ENCODE assay signal across 11 mouse cellular contexts in the genomic region with DNA sequence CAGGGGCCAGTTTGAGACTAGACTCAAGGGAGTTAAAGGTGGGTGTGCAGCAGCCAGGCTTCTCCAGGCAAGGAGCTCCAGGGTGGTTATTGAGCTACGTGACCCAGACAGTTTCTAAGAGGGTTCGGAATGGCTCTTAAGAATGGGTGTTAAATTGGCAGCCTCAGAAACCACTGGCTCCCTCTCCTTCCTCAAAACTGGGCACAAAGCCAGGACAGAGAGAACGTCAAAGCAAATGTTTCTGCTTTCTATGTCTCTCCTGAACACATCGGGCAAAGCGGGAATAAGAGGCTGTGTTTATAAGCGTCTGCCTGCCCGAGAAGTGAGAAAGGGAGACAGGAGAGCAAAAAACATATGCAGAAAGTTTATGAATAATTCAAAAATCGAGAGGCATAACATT. TPM values are rescaled to one million over a fixed set of nuclear protein-coding genes. Genes with fewer than 3 reads are reported as not detected.
A peak's percentile ranks its signal among the peaks of the same experiment; 100 is the strongest.
DNase-seq lines count a peak whose midpoint lies in the region; ATAC-seq and TF ChIP-seq lines count a peak whose summit lies in the region.
"Had no signal": no experiment of that assay in that cellular context is flagged by ENCODE, and none has a peak within 500 bp of the region (broad histone marks: within the 10 kb centered on the region; RNA-seq: fewer than 3 reads in every experiment).

No protein-coding gene starts in this region.

- TF ChIP-seq CTCF in kidney, postnatal 0 days (IDR thresholded peaks at IDR 0.05; ENCODE audit: low read depth) = no peak

- H3K27me3 ChIP-seq in kidney, postnatal 0 days (ENCODE audit: insufficient read depth, low read length) = no peaks in the 10 kb centered on the region
- H3K27me3 ChIP-seq: midbrain, embryonic 12.5 days had no signal

- H3K36me3 ChIP-seq in kidney, postnatal 0 days (ENCODE audit: insufficient read depth, low read length) = no peaks in the 10 kb centered on the region
- H3K36me3 ChIP-seq: midbrain, embryonic 12.5 days had no signal

- WGBS in kidney, postnatal 0 days = 35% methylated on average over 8 of the region's 8 CpGs

- peak overlapping the region; percentile 40; the same call in 1 of the 2 replicates for H3K9ac ChIP-seq in kidney, postnatal 0 days (ENCODE audit: low read depth, low read length)
- H3K9ac ChIP-seq: midbrain, embryonic 12.5 days had no signal

- no peak for ATAC-seq in kidney, postnatal 0 days (replicated peaks; ENCODE audit: low FRiP score, low read depth)

- DNase-seq in adrenal gland, postnatal 10 days = peak; percentile 34
- no peak for DNase-seq in adrenal gland, postnatal 36 days
- DNase-seq in kidney, postnatal 0 days (ENCODE audit: low spot score) = no peak
- no peak for DNase-seq in kidney, adult 9 months
- peak; percentile 55 for DNase-seq in heart, postnatal 4 days
- peak; percentile 31 to 33 for DNase-seq in right cerebral cortex, adult 2 months (ENCODE audit: low spot score in 2 of 2)
- DNase-seq in layer of hippocampus, postnatal 25 days (ENCODE audit: extremely low spot score in 1 of 2, low spot score in 1 of 2) = no peak
- DNase-seq in thymus, postnatal 25 days = no peak

- no peaks in the 10 kb centered on the region; the same call in 1 of the 2 replicates for H3K4me1 ChIP-seq in kidney, postnatal 0 days (replicated peaks; ENCODE audit: insufficient read depth, low read length)
- H3K4me1 ChIP-seq: midbrain, embryonic 12.5 days had no signal

- H3K4me2 ChIP-seq in kidney, postnatal 0 days (ENCODE audit: low read length) = peak overlapping the region; percentile 45
- H3K4me2 ChIP-seq: midbrain, embryonic 12.5 days had no signal

- H3K27ac ChIP-seq in kidney, postnatal 0 days = peak overlapping the region; percentile 11; the same call in 1 of the 2 replicates
- H3K27ac ChIP-seq: midbrain, embryonic 12.5 days had no signal

- peak overlapping the region; percentile 36 for H3K4me3 ChIP-seq in kidney, postnatal 0 days (replicated peaks; ENCODE audit: low read depth, low read length)
- H3K4me3 ChIP-seq: erythroblast, embryonic 14.5 days; midbrain, embryonic 12.5 days had no signal

- no peaks in the 10 kb centered on the region for H3K9me3 ChIP-seq in kidney, postnatal 0 days (replicated peaks; ENCODE audit: low read length)
- H3K9me3 ChIP-seq: midbrain, embryonic 12.5 days had no signal

RNA-seq across cellular contexts. Expression of a gene that starts 1.0 kb away (rescaled TPM):
- 100 to 1,000 TPM; 187 to 232 TPM for total RNA-seq in adrenal gland, postnatal 10 days (2021)
- 100 to 1,000 TPM; 136 to 192 TPM for total RNA-seq in adrenal gland, postnatal 36 days (2021)
- polyA plus RNA-seq in kidney, postnatal 0 days (2015; fragmentation: Nextera tagmentation; extraction: Ambion mirVana) = 605 and 626 TPM in 2 replicates
- 100 to 1,000 TPM; 188 to 201 TPM for total RNA-seq in heart, postnatal 4 days (2021)
- total RNA-seq in layer of hippocampus, postnatal 25 days (2021) = 10 to 100 TPM; 18.6 to 25.4 TPM
- polyA plus RNA-seq: erythroblast, embryonic 14.5 days had no signal

RNA-seq across cellular contexts. Expression of a gene that starts 17.1 kb away (rescaled TPM):
- 1 to 10 TPM; 5.9 to 7.5 TPM for total RNA-seq in adrenal gland, postnatal 10 days (2021)
- total RNA-seq in adrenal gland, postnatal 36 days (2021) = 1 to 10 TPM; 3.6 to 6.0 TPM
- polyA plus RNA-seq in kidney, postnatal 0 days (2015; fragmentation: Nextera tagmentation; extraction: Ambion mirVana) = 7.4 and 9.3 TPM in 2 replicates
- total RNA-seq in heart, postnatal 4 days (2021) = 10 to 100 TPM in 1 of 2 experiments, 1 to 10 TPM in 1; 7.0 to 10.5 TPM
- total RNA-seq in layer of hippocampus, postnatal 25 days (2021) = not detected

RNA-seq across cellular contexts. Expression of a gene that starts 39.3 kb away (rescaled TPM):
- under 1 TPM; 0.27 to 0.51 TPM for total RNA-seq in adrenal gland, postnatal 10 days (2021)
- total RNA-seq in adrenal gland, postnatal 36 days (2021) = under 1 TPM in 1 of 2 experiments, not detected in 1; 0.20 TPM
- polyA plus RNA-seq in kidney, postnatal 0 days (2015; fragmentation: Nextera tagmentation; extraction: Ambion mirVana) = 2.1 TPM in 2 replicates
- under 1 TPM in 1 of 2 experiments, not detected in 1; 0.20 TPM for total RNA-seq in heart, postnatal 4 days (2021)
- 10 to 100 TPM in 1 of 2 experiments, 1 to 10 TPM in 1; 5.2 to 10.5 TPM for total RNA-seq in layer of hippocampus, postnatal 25 days (2021)
- polyA plus RNA-seq: erythroblast, embryonic 14.5 days; large intestine, adult 2 months had no signal

RNA-seq across cellular contexts. Expression of a gene that starts 46.6 kb away (rescaled TPM):
- 10 to 100 TPM; 82.5 to 86.5 TPM for total RNA-seq in adrenal gland, postnatal 10 days (2021)
- total RNA-seq in adrenal gland, postnatal 36 days (2021) = 10 to 100 TPM; 77.0 to 78.2 TPM
- polyA plus RNA-seq in kidney, postnatal 0 days (2015; fragmentation: Nextera tagmentation; extraction: Ambion mirVana) = 76.4 and 82.9 TPM in 2 replicates
- total RNA-seq in heart, postnatal 4 days (2021) = 10 to 100 TPM; 89.9 to 90.8 TPM
- 100 to 1,000 TPM; 138 to 141 TPM for total RNA-seq in layer of hippocampus, postnatal 25 days (2021)

RNA-seq across cellular contexts. Expression of a gene that starts 47.2 kb away (rescaled TPM):
- total RNA-seq in adrenal gland, postnatal 10 days (2021) = under 1 TPM; 0.73 to 0.75 TPM
- total RNA-seq in adrenal gland, postnatal 36 days (2021) = 1 to 10 TPM in 1 of 2 experiments, under 1 TPM in 1; 0.43 to 1.2 TPM
- polyA plus RNA-seq in kidney, postnatal 0 days (2015; fragmentation: Nextera tagmentation; extraction: Ambion mirVana) = 1.6 and 2.1 TPM in 2 replicates
- 1 to 10 TPM; 2.1 to 2.5 TPM for total RNA-seq in heart, postnatal 4 days (2021)
- total RNA-seq in layer of hippocampus, postnatal 25 days (2021) = 1 to 10 TPM; 2.0 to 3.0 TPM

Comparison
In these comparisons a context has a peak if more than half of its experiments do, and no peak if none do; other contexts are left out.
1. DNase-seq: peak in adrenal gland, postnatal 10 days (single experiment), heart, postnatal 4 days (single experiment) and right cerebral cortex, adult 2 months (2 of 2); none in adrenal gland, postnatal 36 days (0 of 2), kidney, postnatal 0 days (single experiment), kidney, adult 9 months (single experiment), layer of hippocampus, postnatal 25 days (0 of 2) and thymus, postnatal 25 days (single experiment).
2. RNA of a gene that starts 1.0 kb away (total RNA-seq): 187 to 232 TPM in adrenal gland, postnatal 10 days, 188 to 201 TPM in heart, postnatal 4 days and 136 to 192 TPM in adrenal gland, postnatal 36 days; 18.6 to 25.4 TPM in layer of hippocampus, postnatal 25 days; every median in the first group is over 4 times any median in the second.
3. RNA of a gene that starts 17.1 kb away (total RNA-seq): 7.0 to 10.5 TPM in heart, postnatal 4 days, 5.9 to 7.5 TPM in adrenal gland, postnatal 10 days and 3.6 to 6.0 TPM in adrenal gland, postnatal 36 days; not detected in layer of hippocampus, postnatal 25 days; every median in the first group is over 4 times any median in the second.
4. RNA of a gene that starts 39.3 kb away (total RNA-seq): 5.2 to 10.5 TPM in layer of hippocampus, postnatal 25 days; 0.27 to 0.51 TPM in adrenal gland, postnatal 10 days, 0.20 TPM in heart, postnatal 4 days and 0.20 TPM in adrenal gland, postnatal 36 days; every median in the first group is over 4 times any median in the second.